Mouse (Mus musculus) G1E-ER4 (cell line): Measurements from ENCODE around the gene Izumo2. TPM values are rescaled to one million over a fixed set of nuclear protein-coding genes. Genes with fewer than 3 reads are reported as not detected.

Experiments
- GATA1 ChIP-seq: IDR thresholded peaks from one replicate; pipeline ENCODE4 v1.8.0; 2012; ENCODE audit warnings: low read length, inconsistent platforms
- polyA plus RNA-seq: library from polyadenylated mRNA; stranded (reverse); fragments of >175 nt; gene quantifications from 2 replicates; pipeline ENCODE4 v1.2.3, GENCODE M21; 2012

The Izumo2 gene
- polyA plus RNA-seq, result not detected in 2 replicates

GRCm38 (mm10) chr7:44708574-44708973, at the start of gene Izumo2:
Gene Izumo2, plus strand, starts transcription at chr7:44708742.
- no peak for TF ChIP-seq GATA1

GRCm38 (mm10) chr7:44661219-44661618, 47.3 kb upstream of the Izumo2 start:
- no peak for TF ChIP-seq GATA1

GRCm38 (mm10) chr7:44662168-44662567, 46.4 kb upstream of the Izumo2 start:
- TF ChIP-seq GATA1, result no peak

- TF ChIP-seq GATA1, result no peak
Measured at GRCm38 (mm10) chr7:44662569-44662968, 46.0 kb upstream of the Izumo2 start.

- TF ChIP-seq GATA1, result no peak
Measured at GRCm38 (mm10) chr7:44663546-44663945, 45.0 kb upstream of the Izumo2 start.

GRCm38 (mm10) chr7:44664731-44665130, 43.8 kb upstream of the Izumo2 start:
- TF ChIP-seq GATA1, result no peak

GRCm38 (mm10) chr7:44666462-44666861, 42.1 kb upstream of the Izumo2 start:
- TF ChIP-seq GATA1, result no peak

- no peak for TF ChIP-seq GATA1
Measured at GRCm38 (mm10) chr7:44667996-44668738, 40.4 kb upstream of the Izumo2 start.

GRCm38 (mm10) chr7:44669103-44669502, 39.4 kb upstream of the Izumo2 start:
- TF ChIP-seq GATA1, result no peak

GRCm38 (mm10) chr7:44670803-44671202, 37.7 kb upstream of the Izumo2 start, which contains the start of gene Myh14:
Gene Myh14, minus strand, starts transcription at chr7:44670843.
- TF ChIP-seq GATA1, result no peak

GRCm38 (mm10) chr7:44672193-44672592, 36.3 kb upstream of the Izumo2 start:
- no peak for TF ChIP-seq GATA1

GRCm38 (mm10) chr7:44674511-44674910, 34.0 kb upstream of the Izumo2 start:
- TF ChIP-seq GATA1, result no peak

GRCm38 (mm10) chr7:44675171-44675570, 33.4 kb upstream of the Izumo2 start:
- no peak for TF ChIP-seq GATA1

- no peak for TF ChIP-seq GATA1
Measured at GRCm38 (mm10) chr7:44676126-44676525, 32.4 kb upstream of the Izumo2 start.

- no peak for TF ChIP-seq GATA1
Measured at GRCm38 (mm10) chr7:44676611-44677010, 31.9 kb upstream of the Izumo2 start.

- TF ChIP-seq GATA1, result no peak
Measured at GRCm38 (mm10) chr7:44683656-44684055, 24.9 kb upstream of the Izumo2 start.

GRCm38 (mm10) chr7:44685531-44686402, 22.8 kb upstream of the Izumo2 start:
- TF ChIP-seq GATA1, result no peak

- no peak for TF ChIP-seq GATA1
Measured at GRCm38 (mm10) chr7:44688890-44689289, 19.7 kb upstream of the Izumo2 start.
